Mouse (Mus musculus): ENCODE measurements around the gene Kremen1.

DNA sequence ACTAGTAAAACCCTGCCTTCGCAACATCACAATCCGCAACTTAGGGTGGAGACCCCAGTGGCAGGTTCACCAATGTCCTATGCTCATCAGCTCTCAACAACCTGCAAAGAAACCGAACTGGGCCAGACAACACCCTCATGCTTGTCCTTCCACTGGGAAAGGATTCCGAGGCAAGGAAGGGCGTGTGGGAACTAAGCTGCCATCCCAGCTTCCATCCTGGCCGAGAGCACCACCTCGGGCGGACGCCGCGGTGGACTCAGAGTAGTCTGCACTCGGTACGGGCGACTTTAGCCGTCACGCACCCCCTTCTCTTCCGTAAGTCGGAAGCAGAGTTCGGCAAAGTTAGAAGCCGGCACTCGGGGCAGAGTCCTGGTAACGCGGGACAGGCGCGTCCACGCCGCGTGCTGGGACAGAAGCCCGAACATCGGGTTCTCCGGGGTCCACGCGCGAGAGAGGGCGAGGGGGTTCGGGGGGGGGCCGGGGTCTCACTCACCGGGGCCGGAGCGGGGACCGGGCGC lies 357 bp downstream of the Kremen1 start:
- TF ChIP-seq CTCF (IDR thresholded peaks at IDR 0.05; ENCODE audit: low read depth): no peak
- no peak for TF ChIP-seq EP300 (IDR thresholded peaks at IDR 0.05; ENCODE audit: low read depth)

All from heart, postnatal 0 days (tissue).